Mouse (Mus musculus) adrenal gland, adult 8-10 months (tissue): ENCODE data around the gene Cd9. TPM values are rescaled to one million over a fixed set of nuclear protein-coding genes. Genes with fewer than 3 reads are reported as not detected.

Experiments
- DNase-seq: peaks from one replicate; pipeline ENCODE4 v3.0.0; 2022
- total RNA-seq, 4 experiments: library from RNA; stranded (reverse); gene quantifications; 2 replicates each; pipeline ENCODE4 v1.2.4; 2022

Gene Cd9
- 100 to 1,000 TPM; 108 to 171 (median 144) TPM for total RNA-seq

DNA sequence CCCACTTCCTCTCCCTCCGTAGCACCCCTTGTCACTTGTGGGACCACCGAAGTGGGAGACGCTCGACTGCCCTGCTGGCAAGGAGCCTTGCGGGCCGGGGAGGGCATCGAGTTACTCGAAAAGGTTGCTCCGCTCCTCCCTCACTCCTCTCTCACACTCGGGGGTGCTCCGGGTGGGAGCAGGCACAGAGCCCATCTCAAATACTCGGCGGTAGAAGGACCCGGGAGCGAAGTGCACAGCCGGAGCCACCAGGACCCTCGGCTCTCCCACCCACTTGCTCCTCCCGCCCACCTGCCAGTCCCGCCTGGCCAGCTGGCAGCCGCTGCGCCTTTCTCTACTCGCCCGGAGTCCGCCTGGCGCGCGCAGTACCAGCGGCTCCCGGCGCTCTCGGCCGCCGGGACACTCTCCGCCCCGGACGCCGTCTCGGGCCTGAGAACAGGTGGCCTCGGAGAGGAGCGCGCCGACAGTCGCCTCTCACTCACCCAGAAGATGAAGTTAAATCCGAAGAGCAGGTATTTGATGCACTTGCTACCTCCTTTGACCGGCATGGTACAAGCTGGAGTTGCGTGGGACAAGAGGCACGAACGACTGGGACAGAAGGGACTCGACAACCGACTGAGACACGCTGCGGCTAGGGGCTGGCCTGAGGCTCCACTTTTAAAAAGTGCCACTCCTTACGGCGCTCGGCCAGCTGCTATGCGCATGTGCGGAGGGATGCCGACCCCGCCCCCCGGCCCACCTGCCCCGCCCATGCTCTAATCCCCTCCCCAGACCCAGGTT is at the start of gene Cd9:
Cd9 (minus strand) TSS at position 700 of the 780 bp plus-strand sequence.
- DNase-seq = peak; percentile 49

- DNase-seq = no peak
Observed at GRCm38 (mm10) chr6:125541296-125541695, 46.7 kb upstream of the Cd9 start.

DNA sequence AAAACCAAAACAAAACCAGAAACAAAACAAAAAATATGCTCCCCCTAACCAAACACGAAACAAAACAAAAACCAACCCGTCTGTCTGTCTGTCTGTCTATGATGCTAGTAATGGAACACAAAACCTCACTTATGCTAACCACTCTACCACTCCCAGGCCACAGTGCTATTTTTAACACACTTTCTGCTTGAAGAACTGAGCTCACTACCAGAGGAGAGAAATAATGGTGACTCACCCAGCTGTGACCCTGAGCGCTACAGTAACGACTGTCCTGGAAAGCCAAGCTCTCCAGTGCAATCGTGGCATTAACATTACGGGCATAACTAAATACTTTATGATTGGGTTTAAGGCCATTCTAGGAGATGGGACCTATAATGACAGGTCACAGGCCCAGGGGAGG is 46.2 kb upstream of the Cd9 start:
- DNase-seq = peak; percentile 12

- DNase-seq = no peak
Observed at GRCm38 (mm10) chr6:125540199-125540598, 45.6 kb upstream of the Cd9 start.

DNA sequence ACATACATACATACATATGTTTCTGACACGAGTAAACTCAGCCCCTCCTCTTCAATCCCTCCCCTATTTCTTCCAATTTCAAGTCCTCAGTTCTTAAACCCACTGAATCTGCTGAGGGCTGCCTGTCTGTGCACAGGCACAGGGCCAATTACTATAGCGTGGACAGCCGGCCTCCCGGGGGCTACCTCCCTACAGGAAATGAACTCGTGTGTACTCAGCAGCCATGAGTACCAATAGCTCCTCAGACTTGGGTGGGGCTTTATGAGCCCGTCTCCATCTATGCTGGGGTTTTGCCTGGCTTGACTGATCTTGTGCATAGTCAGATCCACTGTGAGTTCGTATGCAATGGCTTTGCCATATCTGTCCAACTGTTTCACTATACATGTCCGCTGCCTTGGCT is 44.8 kb upstream of the Cd9 start:
- DNase-seq = no peak

DNA sequence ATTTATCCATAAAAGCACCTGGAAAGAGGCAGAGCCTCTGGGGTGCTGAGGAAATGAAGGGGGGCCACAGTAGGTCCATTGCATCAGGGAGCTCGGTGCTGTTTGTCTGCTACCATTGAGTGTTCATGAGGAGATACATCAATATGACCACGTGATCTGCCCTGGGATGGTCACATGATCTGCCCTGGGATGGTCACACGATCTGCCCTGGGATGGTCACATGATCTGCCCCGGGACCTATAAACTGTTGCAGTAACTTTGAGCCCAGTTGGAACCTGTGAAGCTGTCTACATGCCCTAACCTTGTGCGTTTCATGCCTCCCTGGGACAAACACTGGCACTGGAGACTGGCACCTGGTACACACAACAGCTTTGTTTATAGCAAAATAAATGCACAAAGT is 43.9 kb upstream of the Cd9 start:
- DNase-seq = no peak

DNA sequence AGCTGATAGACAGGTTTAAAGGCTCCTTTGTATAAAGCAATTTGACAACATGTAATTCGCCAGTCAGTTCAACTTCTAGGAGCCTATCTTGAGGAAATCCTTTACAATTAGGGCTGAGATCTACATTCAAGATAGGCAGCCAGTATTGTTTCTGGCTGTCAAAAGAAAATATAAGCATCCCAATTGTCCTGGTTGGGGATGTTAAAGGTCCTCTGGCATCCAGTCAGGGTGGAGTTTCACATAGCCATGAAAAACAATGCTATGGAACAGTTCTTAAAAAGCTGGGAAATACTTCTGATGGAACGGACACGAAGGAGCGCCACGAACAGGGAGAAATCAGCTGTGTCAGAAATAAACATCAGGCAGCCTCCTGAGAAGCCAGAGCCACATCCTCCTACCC is 40.4 kb upstream of the Cd9 start:
- DNase-seq = no peak

DNA sequence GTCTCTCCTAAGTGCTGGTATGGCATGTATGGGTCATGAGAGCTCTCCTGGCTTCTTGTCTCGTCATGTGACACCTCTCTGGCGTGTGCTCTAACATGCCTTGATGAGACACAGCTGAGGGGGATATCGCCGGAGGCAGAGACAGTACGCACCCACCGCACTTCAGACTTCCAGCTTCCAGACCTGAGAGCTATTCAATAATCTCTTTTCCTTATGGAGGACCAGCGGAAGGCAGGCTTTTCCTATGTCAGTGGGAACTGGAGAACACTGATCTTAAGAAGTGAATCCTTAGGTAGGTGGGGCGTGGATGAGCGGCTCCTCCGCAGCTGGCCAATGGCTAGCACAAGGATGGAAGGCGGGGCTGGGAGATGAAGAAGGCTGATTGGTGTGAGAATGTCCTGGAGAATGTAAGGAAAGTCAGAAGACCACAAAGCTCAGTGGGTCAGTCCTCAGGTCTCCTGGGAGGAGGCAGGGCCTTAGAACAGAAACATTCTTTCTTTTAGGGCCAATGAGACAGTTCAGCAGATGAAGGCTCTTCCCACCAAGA is 38.6 kb upstream of the Cd9 start:
- no peak for DNase-seq

- DNase-seq = no peak
Observed at GRCm38 (mm10) chr6:125529479-125529878, 34.9 kb upstream of the Cd9 start.

GRCm38 (mm10) chr6:125528614-125529200 is 34.1 kb upstream of the Cd9 start:
- no peak for DNase-seq

- no peak for DNase-seq
Observed at GRCm38 (mm10) chr6:125526066-125526465, 31.5 kb upstream of the Cd9 start.

GRCm38 (mm10) chr6:125524027-125524426 is 29.4 kb upstream of the Cd9 start:
- no peak for DNase-seq

DNA sequence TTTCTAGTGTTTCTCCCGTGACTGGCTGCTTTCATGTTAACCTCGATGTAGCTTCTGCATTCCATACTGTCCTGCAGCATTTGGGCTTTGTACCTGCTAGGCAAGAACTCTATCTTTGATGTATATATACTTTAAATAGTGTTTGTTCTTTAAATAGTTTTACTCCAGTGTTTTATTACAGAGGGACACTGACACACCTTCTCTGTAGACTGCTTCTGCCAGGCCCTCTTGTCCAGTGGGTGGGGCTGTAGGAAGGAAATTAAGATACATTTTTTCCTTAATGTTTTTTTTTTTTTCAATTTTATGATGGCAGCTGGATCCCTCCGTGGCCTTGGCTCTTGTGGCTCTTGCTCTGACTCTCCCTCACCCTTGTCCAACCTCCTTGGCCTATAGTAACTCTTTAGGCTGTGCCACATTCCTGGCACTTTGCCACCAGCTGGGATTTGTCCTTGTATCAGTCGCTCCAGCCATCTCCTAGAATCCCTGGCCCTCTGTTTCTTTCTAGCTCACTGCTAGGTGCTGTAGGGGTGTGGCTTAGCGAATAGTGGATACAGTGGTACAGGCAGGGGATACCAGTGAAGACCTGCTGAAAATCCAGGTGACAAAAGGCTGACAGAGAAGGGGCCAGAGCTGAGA is 27.1 kb upstream of the Cd9 start:
- no peak for DNase-seq

GRCm38 (mm10) chr6:125515503-125516315 is 21.1 kb upstream of the Cd9 start:
- DNase-seq = no peak

DNA sequence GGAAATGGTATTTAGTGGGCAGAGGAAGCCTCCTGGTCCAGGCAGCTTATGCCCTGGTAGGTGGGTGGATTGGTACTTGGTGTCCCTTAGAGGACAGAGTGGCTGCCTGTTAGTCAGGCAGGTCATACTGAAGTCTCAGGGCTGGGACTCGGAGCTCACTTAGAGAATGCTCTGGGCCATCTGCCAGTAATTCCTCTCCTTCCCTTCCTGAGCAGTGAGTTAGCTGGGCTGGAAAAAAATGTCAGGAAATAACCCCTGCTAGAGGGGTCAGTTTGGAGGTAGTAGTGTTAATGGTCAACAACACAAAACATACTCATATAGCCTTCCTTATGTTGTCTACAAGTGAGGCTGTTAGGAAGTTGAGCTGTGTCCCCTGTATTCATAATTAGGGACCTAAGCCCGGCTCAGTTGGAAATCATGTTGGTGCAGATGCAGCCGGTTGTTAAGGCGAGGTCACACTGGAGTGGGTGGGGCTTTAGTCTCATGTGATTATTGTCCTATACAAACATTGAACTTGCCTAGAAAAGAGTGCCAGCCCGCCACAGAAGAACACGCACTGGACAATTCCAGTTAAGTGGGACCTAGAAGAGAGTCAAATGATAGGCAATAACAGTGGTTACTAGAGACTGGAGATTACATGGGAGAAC is 18.5 kb upstream of the Cd9 start:
- no peak for DNase-seq

DNA sequence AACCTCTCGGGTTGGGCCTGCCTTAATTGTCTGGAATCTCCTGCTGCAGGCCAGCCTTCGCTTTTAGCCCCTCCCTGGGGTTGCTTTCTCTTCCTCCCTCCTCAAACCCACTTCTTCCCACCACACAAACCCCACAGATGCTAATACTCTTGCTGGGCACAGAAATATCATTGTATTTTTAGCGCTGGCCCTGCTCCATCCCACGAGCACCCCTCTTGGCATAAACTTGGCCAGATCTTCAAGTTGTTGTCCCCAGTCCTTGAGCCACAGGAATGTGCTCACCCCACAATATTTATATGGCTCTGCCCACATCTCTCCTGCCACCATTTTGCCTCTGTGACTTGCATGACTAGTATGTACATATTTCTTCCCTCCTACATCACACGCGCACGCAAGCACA is 16.6 kb upstream of the Cd9 start:
- DNase-seq = no peak

DNA sequence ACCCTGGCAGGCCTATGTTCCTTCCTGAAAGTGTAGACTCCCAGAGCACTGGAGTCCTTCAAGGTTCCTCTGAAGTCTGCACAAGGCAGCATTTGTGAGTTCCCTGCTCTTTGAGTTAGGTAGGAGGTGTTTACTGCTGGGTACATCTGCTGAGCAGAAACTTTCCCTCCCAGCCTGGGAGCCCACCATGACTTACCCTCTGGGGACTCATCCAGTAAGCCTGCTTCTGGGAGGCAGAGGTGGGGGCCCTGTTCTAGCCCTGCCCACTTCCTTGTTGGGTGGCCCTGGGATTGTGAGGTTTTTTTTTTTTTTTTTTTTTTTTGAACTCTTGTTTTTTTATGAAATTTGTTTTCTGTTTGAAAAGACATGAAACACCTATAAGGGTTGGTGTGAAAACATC is 16.1 kb upstream of the Cd9 start:
- no peak for DNase-seq

GRCm38 (mm10) chr6:125509783-125510182 is 15.2 kb upstream of the Cd9 start:
- DNase-seq = no peak

GRCm38 (mm10) chr6:125506427-125506826 is 11.8 kb upstream of the Cd9 start:
- no peak for DNase-seq

DNA sequence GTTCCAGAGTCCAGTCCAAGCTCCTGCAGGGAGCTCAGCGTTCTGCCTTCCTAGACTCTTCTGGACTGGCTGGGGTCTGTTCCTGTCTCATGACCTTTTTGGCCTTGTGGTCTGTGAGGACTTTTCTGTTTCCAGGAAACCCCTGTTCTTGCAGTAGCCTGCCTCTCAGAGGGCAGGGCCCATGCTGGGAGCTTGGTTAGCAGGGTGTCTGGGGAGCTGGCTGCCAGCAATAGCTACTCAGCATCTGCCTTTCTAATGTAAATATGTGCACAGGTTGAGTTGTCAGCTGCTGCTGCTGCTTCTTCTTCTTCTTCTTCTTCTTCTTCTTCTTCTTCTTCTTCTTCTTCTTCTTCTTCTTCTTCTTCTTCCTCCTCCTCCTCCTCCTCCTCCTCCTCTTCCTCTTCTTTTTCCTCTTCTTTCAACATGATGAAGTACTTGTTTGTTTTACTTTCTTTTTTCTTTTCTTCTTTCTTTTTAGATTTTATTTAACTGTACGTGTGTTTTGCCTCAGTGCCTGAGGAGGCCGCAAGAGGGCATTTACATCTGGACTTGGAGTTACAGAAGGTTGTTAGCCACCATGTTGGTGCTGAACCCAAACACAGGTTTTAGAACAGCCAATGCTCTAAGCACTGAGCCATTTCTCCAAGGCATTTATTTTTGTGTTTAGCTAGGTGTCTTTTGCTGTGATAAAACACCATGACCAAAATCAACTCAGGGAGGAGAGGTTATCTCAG is 10.2 kb upstream of the Cd9 start:
- no peak for DNase-seq

DNA sequence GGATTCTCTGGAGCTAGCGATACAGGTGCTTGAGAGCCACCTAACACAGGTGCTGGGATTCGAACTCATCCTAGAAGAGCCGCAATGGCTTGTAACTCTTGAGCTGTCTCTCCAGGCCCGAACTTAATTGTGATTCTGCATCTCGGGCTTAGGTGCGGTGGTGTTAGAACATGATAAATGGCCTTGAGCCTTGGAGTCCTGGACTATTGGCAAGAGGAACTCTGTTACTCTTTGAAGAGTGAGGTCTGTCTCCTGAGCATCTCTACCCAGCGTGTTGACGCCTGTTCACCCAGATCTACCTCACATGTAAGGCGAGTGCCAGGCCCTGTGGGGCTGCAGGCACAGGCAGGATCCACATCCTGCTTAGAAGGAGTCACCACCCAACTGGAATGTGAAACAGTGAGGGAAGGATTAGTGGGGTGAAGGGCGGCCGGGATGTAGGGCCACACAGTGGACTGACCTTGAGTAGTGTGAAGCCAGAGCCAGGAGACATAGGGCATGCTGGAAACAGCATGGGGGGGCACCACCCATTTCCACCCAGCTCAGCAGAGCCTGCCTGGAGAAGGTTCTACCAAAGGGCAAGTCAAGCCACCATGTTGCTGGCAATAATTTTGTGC is 8.7 kb upstream of the Cd9 start:
- no peak for DNase-seq
